Mouse (Mus musculus) lung, postnatal 0 days (tissue): Measurements from ENCODE around the gene Adamtsl2. TPM values are rescaled to one million over a fixed set of nuclear protein-coding genes. Genes with fewer than 3 reads are reported as not detected.

Source experiments
- ATAC-seq: fragments of 200-750 bp; cut with Nextera tagmentation; 2 replicates; pipeline ENCODE4 v1.8.0; 2017; ENCODE audit warnings: moderate library complexity
- DNase-seq: peaks from one replicate; pipeline ENCODE4 v3.0.0-alpha.2; 2016; ENCODE audit warnings: low spot score
- H3K27ac ChIP-seq: fragments of 300-500 bp; sonication (generic); 2 replicates; pipeline ENCODE4 v1.5.1; 2014; ENCODE audit warnings: antibody characterized with exemption, mild to moderate bottlenecking, low read length, mixed read lengths
- H3K27me3 ChIP-seq: fragments of 300-500 bp; sonication (generic); replicated peaks from 2 replicates; pipeline ENCODE4 v1.6.1; 2014; ENCODE audit warnings: low read length, mixed read lengths; ENCODE audit not compliant: insufficient read depth
- H3K36me3 ChIP-seq: fragments of 300-500 bp; sonication (generic); 2 replicates; pipeline ENCODE4 v1.6.1; 2014; ENCODE audit warnings: low read length, mixed read lengths; ENCODE audit not compliant: insufficient read depth
- H3K4me1 ChIP-seq: fragments of 300-500 bp; sonication (generic); 2 replicates; pipeline ENCODE4 v1.6.1; 2014; ENCODE audit warnings: antibody characterized with exemption, low read depth, low read length, mixed read lengths; ENCODE audit not compliant: insufficient read depth
- H3K4me2 ChIP-seq: fragments of 300-500 bp; sonication (generic); replicated peaks from 2 replicates; pipeline ENCODE4 v1.6.1; 2014; ENCODE audit warnings: low read depth, mild to moderate bottlenecking, low read length, moderate library complexity, mixed read lengths
- H3K4me3 ChIP-seq: fragments of 300-500 bp; sonication (generic); 2 replicates; pipeline ENCODE4 v1.5.1; 2014; ENCODE audit warnings: low read depth, low read length
- H3K9ac ChIP-seq: fragments of 300-500 bp; sonication (generic); replicated peaks from 2 replicates; pipeline ENCODE4 v1.6.1; 2014; ENCODE audit warnings: low read depth, mild to moderate bottlenecking
- H3K9me3 ChIP-seq: fragments of 300-500 bp; sonication (generic); 2 replicates; pipeline ENCODE4 v1.6.1; 2016; ENCODE audit warnings: low read length, mixed read lengths
- CTCF ChIP-seq: IDR thresholded peaks from 2 replicates; pipeline ENCODE4 v1.5.1; 2016; ENCODE audit warnings: antibody characterized with exemption, mild to moderate bottlenecking
- EP300 ChIP-seq: IDR thresholded peaks from 2 replicates; pipeline ENCODE4 v1.6.1; 2016; ENCODE audit warnings: antibody characterized with exemption, mild to moderate bottlenecking, control low read depth
- WGBS: fragments of 180-500 bp; shearing (Covaris S2); extraction: QIAGEN DNeasy Blood & Tissue Kit; methylation state at CpG from one replicate; pipeline ENCODE4 v1.1.7; 2014; 5-methylcytosine and 5-hydroxymethylcytosine counted together
- polyA plus RNA-seq: library from polyadenylated mRNA; unstranded; fragments of >200 nt; fragmentation: Nextera tagmentation; extraction: Ambion mirVana; gene quantifications from 2 replicates; pipeline ENCODE4 v1.2.1, GENCODE M21; 2015

The Adamtsl2 gene
- polyA plus RNA-seq, 1 experiment from 2014 or later, result 52.3 TPM

DNA sequence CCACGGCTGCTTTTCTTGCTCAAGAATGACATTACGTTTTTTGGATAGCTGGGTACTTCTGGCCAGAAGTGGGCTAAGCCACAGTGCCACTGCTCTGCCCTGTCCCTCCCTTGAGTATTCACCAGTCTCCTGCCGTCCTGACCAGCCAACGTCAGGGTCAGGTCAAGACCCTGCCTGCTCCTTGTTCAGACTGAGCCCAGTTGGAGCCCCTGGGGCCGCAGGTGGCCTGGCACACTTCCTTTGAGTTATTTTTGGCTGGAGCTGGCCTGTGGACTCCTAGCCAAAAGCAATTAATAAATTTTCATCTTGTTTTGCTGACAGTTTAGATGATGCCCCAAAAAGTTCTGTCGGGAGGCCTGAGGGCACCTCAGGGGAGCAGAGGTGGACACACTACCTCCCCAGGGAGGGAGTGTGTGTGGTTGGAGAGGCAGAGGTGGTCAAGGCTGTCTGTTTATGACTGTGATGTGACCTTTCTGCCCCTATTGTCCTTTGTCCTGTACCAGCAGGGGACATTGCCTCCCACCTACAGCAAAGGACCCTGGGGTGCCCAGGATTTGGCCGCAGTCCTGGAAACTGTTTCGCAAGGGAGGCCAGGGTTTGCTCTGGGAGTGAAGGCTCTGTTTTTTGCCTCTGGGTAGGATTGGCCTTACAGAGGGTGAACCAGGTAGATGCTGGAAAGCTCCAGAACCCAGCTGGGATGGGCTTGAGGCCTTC, 36.9 kb upstream of the Adamtsl2 start:
- no peaks in the 10 kb centered on the region for H3K36me3 ChIP-seq
- H3K4me3 ChIP-seq, result no peak overlapping the region
- H3K9me3 ChIP-seq, result no peaks in the 10 kb centered on the region
- no peaks in the 10 kb centered on the region for H3K4me1 ChIP-seq
- ATAC-seq, result no peak
- no peak for DNase-seq
- 68% methylated on average over 8 of the region's 8 CpGs for WGBS
- TF ChIP-seq EP300, result no peak
- no peak for TF ChIP-seq CTCF
- H3K27me3 ChIP-seq, result no peaks in the 10 kb centered on the region
- no peak overlapping the region for H3K9ac ChIP-seq
- H3K4me2 ChIP-seq, result no peak overlapping the region
- no peak overlapping the region for H3K27ac ChIP-seq

- Histone ChIP-seq H3K4me1 (no peaks in the 10 kb centered on the region), H3K36me3 (no peaks in the 10 kb centered on the region), H3K27me3 (no peaks in the 10 kb centered on the region), H3K4me3 (no peak overlapping the region), H3K9me3 (no peaks in the 10 kb centered on the region), H3K27ac (0 out of 2 replicates have a peak overlapping the region, but pooled peaks have one; percentile 38), H3K4me2 (no peak overlapping the region), H3K9ac (no peak overlapping the region)
- DNase-seq, result peak; percentile 89
- 27% methylated on average over 3 of the region's 3 CpGs for WGBS
- ATAC-seq, result peak; percentile 78
- no peak for TF ChIP-seq EP300
- TF ChIP-seq CTCF, result peak; percentile 96
Observed at GRCm38 (mm10) chr2:27043461-27043860, 35.7 kb upstream of the Adamtsl2 start.

GRCm38 (mm10) chr2:27044166-27044565, 35.0 kb upstream of the Adamtsl2 start:
- H3K4me2 ChIP-seq, result no peak overlapping the region
- WGBS, result 52% methylated on average over 4 of the region's 4 CpGs
- no peak overlapping the region for H3K4me3 ChIP-seq
- no peak overlapping the region for H3K9ac ChIP-seq
- no peaks in the 10 kb centered on the region for H3K4me1 ChIP-seq
- H3K9me3 ChIP-seq, result no peaks in the 10 kb centered on the region
- no peaks in the 10 kb centered on the region for H3K36me3 ChIP-seq
- DNase-seq (peak; percentile 46), ATAC-seq (peak; percentile 6; the same call in 1 of the 2 replicates)
- TF ChIP-seq EP300, result no peak
- no peak for TF ChIP-seq CTCF
- H3K27me3 ChIP-seq, result no peaks in the 10 kb centered on the region
- H3K27ac ChIP-seq, result peak overlapping the region; percentile 38; the same call in 1 of the 2 replicates

- DNase-seq (no peak), ATAC-seq (no peak)
- TF ChIP-seq EP300 (no peak), CTCF (no peak)
- no peaks in the 10 kb centered on the region for H3K27me3 ChIP-seq
- no peak overlapping the region for H3K4me3 ChIP-seq
- no peak overlapping the region for H3K9ac ChIP-seq
- no peak overlapping the region for H3K4me2 ChIP-seq
- H3K9me3 ChIP-seq, result no peaks in the 10 kb centered on the region
- no peaks in the 10 kb centered on the region for H3K4me1 ChIP-seq
- 60% methylated on average over 3 of the region's 3 CpGs for WGBS
- no peaks in the 10 kb centered on the region for H3K36me3 ChIP-seq
- H3K27ac ChIP-seq, result 0 out of 2 replicates have a peak overlapping the region, but pooled peaks have one; percentile 38
Observed at GRCm38 (mm10) chr2:27044641-27045040, 34.5 kb upstream of the Adamtsl2 start.

GRCm38 (mm10) chr2:27045979-27046770, 33.0 kb upstream of the Adamtsl2 start:
- peak; percentile 91 for ATAC-seq
- H3K9ac ChIP-seq, result no peak overlapping the region
- H3K27ac ChIP-seq, result peak overlapping the region; percentile 91
- H3K4me3 ChIP-seq, result no peak overlapping the region
- DNase-seq, result peak; percentile 93
- TF ChIP-seq EP300 (peak; percentile 94), CTCF (0 out of 2 replicates have a peak, but pooled peaks have one; percentile 6)
- no peaks in the 10 kb centered on the region for H3K4me1 ChIP-seq
- no peaks in the 10 kb centered on the region for H3K9me3 ChIP-seq
- 54% methylated on average over 8 of the region's 8 CpGs for WGBS
- no peaks in the 10 kb centered on the region for H3K36me3 ChIP-seq
- H3K27me3 ChIP-seq, result no peaks in the 10 kb centered on the region
- no peak overlapping the region for H3K4me2 ChIP-seq

- no peak overlapping the region for H3K4me2 ChIP-seq
- no peak overlapping the region for H3K27ac ChIP-seq
- WGBS, result 47% methylated on average over 6 of the region's 6 CpGs
- no peak overlapping the region for H3K4me3 ChIP-seq
- no peaks in the 10 kb centered on the region for H3K27me3 ChIP-seq
- TF ChIP-seq CTCF (no peak), EP300 (no peak)
- H3K4me1 ChIP-seq, result no peaks in the 10 kb centered on the region
- no peak overlapping the region for H3K9ac ChIP-seq
- DNase-seq (peak; percentile 65), ATAC-seq (peak; percentile 34)
- no peaks in the 10 kb centered on the region for H3K36me3 ChIP-seq
- no peaks in the 10 kb centered on the region for H3K9me3 ChIP-seq
Observed at GRCm38 (mm10) chr2:27049408-27049807, 29.8 kb upstream of the Adamtsl2 start.
